Mouse (Mus musculus): Measurements from ENCODE around the gene Olfr70. TPM values are rescaled to one million over a fixed set of nuclear protein-coding genes. Genes with fewer than 3 reads are reported as not detected.

The Olfr70 gene
- polyA plus RNA-seq, 1 experiment from 2014 or later = not detected

- Histone ChIP-seq H3K27me3 (ENCODE audit: control insufficient read depth, insufficient read depth, low read length) (no peaks in the 10 kb centered on the region), H3K27ac (replicated peaks; ENCODE audit: low read depth, low read length) (no peak overlapping the region), H3K4me1 (ENCODE audit: control insufficient read depth, insufficient read depth, low read length) (no peaks in the 10 kb centered on the region), H3K9ac (ENCODE audit: low read length) (no peak overlapping the region), H3K36me3 (ENCODE audit: control insufficient read depth, insufficient read depth, low read length) (no peaks in the 10 kb centered on the region), H3K4me2 (ENCODE audit: low read depth, severe bottlenecking) (no peak overlapping the region), H3K4me3 (ENCODE audit: low read depth, low read length) (no peak overlapping the region), H3K9me3 (ENCODE audit: control insufficient read depth, low read length) (no peaks in the 10 kb centered on the region)
- ATAC-seq (ENCODE audit: insufficient number of reproducible peaks, low FRiP score, low TSS enrichment, low read depth) (no peak), DNase-seq (ENCODE audit: low spot score) (peak; percentile 57)
- 28% methylated on average over 1 of the region's 1 CpGs for WGBS
These were observed 24.2 kb upstream of the Olfr70 start for GRCm38 (mm10) chr4:43724764-43725163.

GRCm38 (mm10) chr4:43722191-43722590 is 21.6 kb upstream of the Olfr70 start:
- no peaks in the 10 kb centered on the region for H3K4me1 ChIP-seq (ENCODE audit: control insufficient read depth, insufficient read depth, low read length)
- no peak overlapping the region for H3K27ac ChIP-seq (replicated peaks; ENCODE audit: low read depth, low read length)
- ATAC-seq (ENCODE audit: insufficient number of reproducible peaks, low FRiP score, low TSS enrichment, low read depth) = no peak
- no peak for DNase-seq (ENCODE audit: low spot score)
- no peak overlapping the region for H3K9ac ChIP-seq (ENCODE audit: low read length)
- 92% methylated on average over 4 of the region's 4 CpGs for WGBS
- H3K36me3 ChIP-seq (ENCODE audit: control insufficient read depth, insufficient read depth, low read length) = no peaks in the 10 kb centered on the region
- no peak overlapping the region for H3K4me3 ChIP-seq (ENCODE audit: low read depth, low read length)
- H3K27me3 ChIP-seq (ENCODE audit: control insufficient read depth, insufficient read depth, low read length) = no peaks in the 10 kb centered on the region
- no peaks in the 10 kb centered on the region for H3K9me3 ChIP-seq (ENCODE audit: control insufficient read depth, low read length)
- no peak overlapping the region for H3K4me2 ChIP-seq (ENCODE audit: low read depth, severe bottlenecking)

GRCm38 (mm10) chr4:43720491-43721228 is 20.1 kb upstream of the Olfr70 start:
- Histone ChIP-seq H3K36me3 (ENCODE audit: control insufficient read depth, insufficient read depth, low read length) (no peaks in the 10 kb centered on the region), H3K27me3 (ENCODE audit: control insufficient read depth, insufficient read depth, low read length) (no peaks in the 10 kb centered on the region), H3K4me3 (ENCODE audit: low read depth, low read length) (no peak overlapping the region), H3K27ac (replicated peaks; ENCODE audit: low read depth, low read length) (no peak overlapping the region), H3K4me1 (ENCODE audit: control insufficient read depth, insufficient read depth, low read length) (no peaks in the 10 kb centered on the region), H3K9me3 (ENCODE audit: control insufficient read depth, low read length) (no peaks in the 10 kb centered on the region), H3K9ac (ENCODE audit: low read length) (no peak overlapping the region), H3K4me2 (ENCODE audit: low read depth, severe bottlenecking) (no peak overlapping the region)
- 73% methylated on average over 13 of the region's 16 CpGs for WGBS
- no peak for DNase-seq (ENCODE audit: low spot score)
- ATAC-seq (ENCODE audit: insufficient number of reproducible peaks, low FRiP score, low TSS enrichment, low read depth) = no peak

- H3K4me2 ChIP-seq (ENCODE audit: low read depth, severe bottlenecking) = no peak overlapping the region
- no peaks in the 10 kb centered on the region for H3K4me1 ChIP-seq (ENCODE audit: control insufficient read depth, insufficient read depth, low read length)
- H3K9ac ChIP-seq (ENCODE audit: low read length) = no peak overlapping the region
- ATAC-seq (ENCODE audit: insufficient number of reproducible peaks, low FRiP score, low TSS enrichment, low read depth) (no peak), DNase-seq (ENCODE audit: low spot score) (no peak)
- H3K27ac ChIP-seq (replicated peaks; ENCODE audit: low read depth, low read length) = no peak overlapping the region
- H3K27me3 ChIP-seq (ENCODE audit: control insufficient read depth, insufficient read depth, low read length) = no peaks in the 10 kb centered on the region
- no peaks in the 10 kb centered on the region for H3K36me3 ChIP-seq (ENCODE audit: control insufficient read depth, insufficient read depth, low read length)
- 46% methylated on average over 7 of the region's 7 CpGs for WGBS
- H3K4me3 ChIP-seq (ENCODE audit: low read depth, low read length) = no peak overlapping the region
- H3K9me3 ChIP-seq (ENCODE audit: control insufficient read depth, low read length) = no peaks in the 10 kb centered on the region
These were observed 13.1 kb upstream of the Olfr70 start for GRCm38 (mm10) chr4:43713652-43714219.

GRCm38 (mm10) chr4:43711821-43712220 is 11.2 kb upstream of the Olfr70 start:
- Histone ChIP-seq H3K36me3 (ENCODE audit: control insufficient read depth, insufficient read depth, low read length) (no peaks in the 10 kb centered on the region), H3K9ac (ENCODE audit: low read length) (no peak overlapping the region), H3K9me3 (ENCODE audit: control insufficient read depth, low read length) (no peaks in the 10 kb centered on the region), H3K4me3 (ENCODE audit: low read depth, low read length) (no peak overlapping the region), H3K27me3 (ENCODE audit: control insufficient read depth, insufficient read depth, low read length) (no peaks in the 10 kb centered on the region), H3K27ac (replicated peaks; ENCODE audit: low read depth, low read length) (no peak overlapping the region), H3K4me2 (ENCODE audit: low read depth, severe bottlenecking) (no peak overlapping the region), H3K4me1 (ENCODE audit: control insufficient read depth, insufficient read depth, low read length) (no peaks in the 10 kb centered on the region)
- ATAC-seq (ENCODE audit: insufficient number of reproducible peaks, low FRiP score, low TSS enrichment, low read depth) = no peak
- WGBS = 3% methylated on average over 2 of the region's 2 CpGs
- DNase-seq (ENCODE audit: low spot score) = peak; percentile 90

- Histone ChIP-seq H3K9ac (ENCODE audit: low read length) (no peak within 1 kb of the TSS), H3K36me3 (ENCODE audit: control insufficient read depth, insufficient read depth, low read length) (no peaks in the 10 kb centered on the region), H3K4me2 (ENCODE audit: low read depth, severe bottlenecking) (no peak within 1 kb of the TSS), H3K4me1 (ENCODE audit: control insufficient read depth, insufficient read depth, low read length) (no peaks in the 10 kb centered on the region), H3K27ac (replicated peaks; ENCODE audit: low read depth, low read length) (no peak within 1 kb of the TSS), H3K9me3 (ENCODE audit: control insufficient read depth, low read length) (no peaks in the 10 kb centered on the region), H3K4me3 (ENCODE audit: low read depth, low read length) (no peak within 1 kb of the TSS), H3K27me3 (ENCODE audit: control insufficient read depth, insufficient read depth, low read length) (no peaks in the 10 kb centered on the region)
- DNase-seq (ENCODE audit: low spot score) = no peak
- ATAC-seq (ENCODE audit: insufficient number of reproducible peaks, low FRiP score, low TSS enrichment, low read depth) = no peak
- WGBS = 74% methylated on average over 6 of the region's 6 CpGs
These were observed 9.3 kb upstream of the Olfr70 start, which contains the start of gene Olfr71 for GRCm38 (mm10) chr4:43709869-43710268. Olfr71 (minus strand) TSS chr4:43710255.

- no peak for DNase-seq (ENCODE audit: low spot score)
- no peaks in the 10 kb centered on the region for H3K9me3 ChIP-seq (ENCODE audit: control insufficient read depth, low read length)
- 85% methylated on average over 13 of the region's 13 CpGs for WGBS
- no peaks in the 10 kb centered on the region for H3K4me1 ChIP-seq (ENCODE audit: control insufficient read depth, insufficient read depth, low read length)
- H3K27ac ChIP-seq (replicated peaks; ENCODE audit: low read depth, low read length) = no peak overlapping the region
- no peak overlapping the region for H3K9ac ChIP-seq (ENCODE audit: low read length)
- no peak for ATAC-seq (ENCODE audit: insufficient number of reproducible peaks, low FRiP score, low TSS enrichment, low read depth)
- no peak overlapping the region for H3K4me3 ChIP-seq (ENCODE audit: low read depth, low read length)
- H3K36me3 ChIP-seq (ENCODE audit: control insufficient read depth, insufficient read depth, low read length) = no peaks in the 10 kb centered on the region
- no peaks in the 10 kb centered on the region for H3K27me3 ChIP-seq (ENCODE audit: control insufficient read depth, insufficient read depth, low read length)
- no peak overlapping the region for H3K4me2 ChIP-seq (ENCODE audit: low read depth, severe bottlenecking)
These were observed 5.4 kb upstream of the Olfr70 start for GRCm38 (mm10) chr4:43705991-43706390.

GRCm38 (mm10) chr4:43703851-43704250 is 3.2 kb upstream of the Olfr70 start:
- Histone ChIP-seq H3K36me3 (ENCODE audit: control insufficient read depth, insufficient read depth, low read length) (no peaks in the 10 kb centered on the region), H3K27me3 (ENCODE audit: control insufficient read depth, insufficient read depth, low read length) (no peaks in the 10 kb centered on the region), H3K9ac (ENCODE audit: low read length) (no peak overlapping the region), H3K4me3 (ENCODE audit: low read depth, low read length) (no peak overlapping the region), H3K9me3 (ENCODE audit: control insufficient read depth, low read length) (no peaks in the 10 kb centered on the region), H3K4me2 (ENCODE audit: low read depth, severe bottlenecking) (no peak overlapping the region), H3K27ac (replicated peaks; ENCODE audit: low read depth, low read length) (no peak overlapping the region), H3K4me1 (ENCODE audit: control insufficient read depth, insufficient read depth, low read length) (no peaks in the 10 kb centered on the region)
- DNase-seq (ENCODE audit: low spot score) = no peak
- WGBS = 85% methylated on average over 8 of the region's 8 CpGs
- no peak for ATAC-seq (ENCODE audit: insufficient number of reproducible peaks, low FRiP score, low TSS enrichment, low read depth)

All from limb, embryonic 11.5 days (tissue).